Mouse (Mus musculus) heart, embryonic 12.5 days (tissue): ENCODE results near the gene Arih2. TPM values are rescaled to one million over a fixed set of nuclear protein-coding genes. Genes with fewer than 3 reads are reported as not detected.
"Not testable (repeated sequence)": the region's sequence is repeated elsewhere in the genome, so short reads cannot be mapped to it uniquely, and the experiment has no call there.

Experiments used
- ATAC-seq: fragments of 200-750 bp; cut with Nextera tagmentation; 2 replicates; pipeline ENCODE4 v1.8.0; 2017; ENCODE audit warnings: moderate TSS enrichment, moderate library complexity; ENCODE audit not compliant: insufficient number of reproducible peaks, low FRiP score
- H3K27ac ChIP-seq: fragments of 300-500 bp; sonication (generic); 2 replicates; pipeline ENCODE4 v1.5.1; 2016; ENCODE audit warnings: mild to moderate bottlenecking, moderate library complexity; ENCODE audit not compliant: poor library complexity, severe bottlenecking
- H3K27me3 ChIP-seq: fragments of 300-500 bp; sonication (generic); replicated peaks from 2 replicates; pipeline ENCODE4 v1.6.1; 2016; ENCODE audit warnings: mild to moderate bottlenecking, moderate library complexity
- H3K36me3 ChIP-seq: fragments of 300-500 bp; sonication (generic); 2 replicates; pipeline ENCODE4 v1.6.1; 2016; ENCODE audit warnings: mild to moderate bottlenecking, moderate library complexity
- H3K4me1 ChIP-seq: fragments of 300-500 bp; sonication (generic); replicated peaks from 2 replicates; pipeline ENCODE4 v1.6.1; 2016; ENCODE audit warnings: mild to moderate bottlenecking
- H3K4me2 ChIP-seq: fragments of 300-500 bp; sonication (generic); 2 replicates; pipeline ENCODE4 v1.6.1; 2016; ENCODE audit warnings: mild to moderate bottlenecking, moderate library complexity
- H3K4me3 ChIP-seq: fragments of 300-500 bp; sonication (generic); 2 replicates; pipeline ENCODE4 v1.5.1; 2016; ENCODE audit warnings: mild to moderate bottlenecking
- H3K9ac ChIP-seq: fragments of 300-500 bp; sonication (generic); 2 replicates; pipeline ENCODE4 v1.6.1; 2016; ENCODE audit warnings: mild to moderate bottlenecking, moderate library complexity
- H3K9me3 ChIP-seq: fragments of 300-500 bp; sonication (generic); replicated peaks from 2 replicates; pipeline ENCODE4 v1.6.1; 2016; ENCODE audit warnings: mild to moderate bottlenecking, moderate library complexity
- WGBS: fragments of 180-500 bp; shearing (Covaris S2); methylation state at CpG from one replicate; pipeline ENCODE4 v1.1.7; 2016; 5-methylcytosine and 5-hydroxymethylcytosine counted together
- polyA plus RNA-seq: library from polyadenylated mRNA; unstranded; fragments of >200 nt; fragmentation: Nextera tagmentation; extraction: Ambion mirVana; gene quantifications from 2 replicates; pipeline ENCODE4 v1.2.1, GENCODE M21; 2016

The Arih2 gene
- polyA plus RNA-seq, 1 experiment from 2014 or later: 49.7 TPM

DNA sequence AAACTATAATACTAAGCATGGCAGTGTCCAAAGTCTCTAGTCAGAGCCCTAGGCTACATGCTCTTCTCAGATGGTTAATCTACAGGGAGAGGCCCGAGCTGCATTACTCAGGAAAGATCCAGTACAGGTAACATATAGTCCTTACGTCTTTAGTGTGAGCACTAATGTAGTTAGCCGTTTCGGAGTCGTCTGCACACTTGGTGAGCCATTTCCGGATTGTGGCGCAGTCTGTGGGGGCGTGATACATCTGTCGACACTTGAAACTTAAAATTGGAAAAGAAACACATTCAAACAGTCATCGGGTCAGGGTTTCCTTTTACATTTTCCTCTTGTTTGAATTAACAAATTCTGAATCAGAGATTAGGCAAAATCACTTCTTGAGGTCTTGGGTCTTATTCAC is 37.7 kb downstream of the Arih2 start:
- Histone ChIP-seq H3K4me1 (peaks cover 8% of the 10 kb centered on the region), H3K9me3 (no peaks in the 10 kb centered on the region), H3K4me3 (no peak overlapping the region), H3K36me3 (peaks cover 86% of the 10 kb centered on the region), H3K9ac (no peak overlapping the region), H3K27ac (no peak overlapping the region), H3K4me2 (no peak overlapping the region), H3K27me3 (no peaks in the 10 kb centered on the region)
- 88% methylated on average over 10 of the region's 10 CpGs for WGBS
- no peak for ATAC-seq

DNA sequence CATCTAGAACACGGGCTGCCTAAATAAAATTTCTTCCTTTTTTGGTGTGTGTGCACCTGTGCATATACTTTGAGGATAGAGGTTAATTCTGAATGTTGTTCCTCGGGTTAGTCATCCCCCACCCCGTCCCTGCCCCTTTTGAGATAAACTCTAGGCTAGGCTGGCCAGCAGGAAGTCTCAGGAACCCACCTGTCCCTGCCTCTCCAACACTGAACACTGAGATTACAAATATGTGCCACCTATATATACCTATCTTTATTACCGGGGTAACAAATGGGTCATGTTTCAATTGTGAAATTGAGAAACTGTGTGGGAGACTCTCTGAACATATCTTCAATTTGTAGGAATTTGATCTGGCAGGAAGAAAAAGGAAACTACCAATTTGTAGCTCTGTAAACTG is 40.3 kb downstream of the Arih2 start:
- Histone ChIP-seq H3K9me3 (no peaks in the 10 kb centered on the region), H3K27me3 (no peaks in the 10 kb centered on the region), H3K4me1 (peaks cover 21% of the 10 kb centered on the region), H3K9ac (no peak overlapping the region), H3K36me3 (peaks cover 97% of the 10 kb centered on the region), H3K27ac (no peak overlapping the region), H3K4me3 (no peak overlapping the region), H3K4me2 (no peak overlapping the region)
- no peak for ATAC-seq
- 81% methylated on average over 4 of the region's 4 CpGs for WGBS

DNA sequence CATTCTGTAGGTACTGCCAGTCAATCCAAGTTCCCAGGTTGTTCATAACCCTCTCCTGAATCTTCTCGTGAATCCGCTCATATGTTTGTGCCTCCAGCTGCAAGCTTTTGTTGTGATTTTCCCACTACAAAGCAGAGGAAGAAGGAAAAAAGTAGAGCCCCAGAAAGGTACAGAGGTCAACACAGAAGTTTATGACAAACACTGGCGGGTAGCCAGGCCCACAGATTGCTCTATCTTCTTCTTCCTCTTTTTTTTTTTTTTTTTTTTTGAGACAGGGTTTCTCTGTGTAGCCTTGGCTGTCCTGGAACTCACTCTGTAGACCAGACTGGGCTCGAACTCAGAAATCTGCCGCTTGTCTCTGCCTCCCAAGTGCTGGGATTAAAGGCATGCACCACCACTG is 41.3 kb downstream of the Arih2 start:
- H3K9ac ChIP-seq, H3K9me3 ChIP-seq, H3K4me2 ChIP-seq, H3K27ac ChIP-seq, H3K27me3 ChIP-seq, H3K4me3 ChIP-seq, ATAC-seq: not testable (repeated sequence)
- 84% methylated on average over 5 of the region's 5 CpGs for whole genome bisulfite sequencing
- H3K4me1 ChIP-seq: peaks cover 22% of the 10 kb centered on the region
- peaks cover 96% of the 10 kb centered on the region for H3K36me3 ChIP-seq

DNA sequence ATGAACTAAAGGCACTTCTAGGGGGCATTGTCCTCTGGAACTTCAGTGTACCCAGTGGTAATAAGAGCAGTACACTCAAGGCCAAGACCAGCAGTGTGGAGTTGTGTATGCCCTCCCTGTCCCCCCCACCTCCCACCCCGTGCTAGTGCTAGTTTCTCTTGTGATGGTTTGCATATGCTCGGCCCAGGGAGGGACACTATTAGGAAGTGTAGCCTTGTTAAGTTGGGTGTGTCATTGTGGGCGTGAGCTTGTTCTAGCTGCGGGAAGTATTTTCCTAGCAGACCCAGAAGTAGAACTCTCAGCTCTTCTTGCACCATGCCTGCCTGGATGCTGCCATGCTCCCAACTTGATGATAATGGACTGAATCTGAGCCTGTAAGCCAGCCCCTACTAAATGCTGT is 47.2 kb downstream of the Arih2 start:
- no peaks in the 10 kb centered on the region for H3K27me3 ChIP-seq
- WGBS: 74% methylated on average over 4 of the region's 4 CpGs
- no peak for ATAC-seq
- no peak overlapping the region for H3K27ac ChIP-seq
- peaks cover 19% of the 10 kb centered on the region for H3K4me1 ChIP-seq
- no peak overlapping the region for H3K4me3 ChIP-seq
- no peaks in the 10 kb centered on the region for H3K9me3 ChIP-seq
- H3K4me2 ChIP-seq: no peak overlapping the region
- no peak overlapping the region for H3K9ac ChIP-seq
- peaks cover 48% of the 10 kb centered on the region for H3K36me3 ChIP-seq

DNA sequence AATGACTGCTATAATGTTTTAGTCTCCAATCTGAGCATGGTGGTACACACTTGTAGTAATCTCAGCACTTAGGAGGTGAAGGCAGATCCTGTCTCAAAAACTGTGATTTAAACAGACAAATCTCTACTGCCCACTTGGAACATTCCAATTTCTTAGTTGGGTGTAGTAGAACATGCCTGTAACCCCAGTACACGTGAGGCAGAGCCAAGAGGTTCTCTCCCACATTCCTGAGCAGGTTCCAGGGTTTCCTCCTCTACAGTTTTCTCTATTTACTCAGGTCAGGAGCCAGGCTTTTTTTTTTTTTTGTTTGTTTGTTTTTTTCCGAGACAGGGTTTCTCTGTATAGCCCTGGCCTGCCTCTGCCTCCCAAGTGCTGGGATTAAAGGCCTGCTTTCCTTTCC is 49.2 kb downstream of the Arih2 start:
- Histone ChIP-seq H3K4me3 (no peak overlapping the region), H3K36me3 (peaks cover 31% of the 10 kb centered on the region), H3K27ac (no peak overlapping the region), H3K27me3 (no peaks in the 10 kb centered on the region), H3K9ac (no peak overlapping the region), H3K4me1 (peaks cover 25% of the 10 kb centered on the region), H3K9me3 (no peaks in the 10 kb centered on the region), H3K4me2 (no peak overlapping the region)
- ATAC-seq: no peak
- 44% methylated on average over 2 of the region's 2 CpGs for WGBS

DNA sequence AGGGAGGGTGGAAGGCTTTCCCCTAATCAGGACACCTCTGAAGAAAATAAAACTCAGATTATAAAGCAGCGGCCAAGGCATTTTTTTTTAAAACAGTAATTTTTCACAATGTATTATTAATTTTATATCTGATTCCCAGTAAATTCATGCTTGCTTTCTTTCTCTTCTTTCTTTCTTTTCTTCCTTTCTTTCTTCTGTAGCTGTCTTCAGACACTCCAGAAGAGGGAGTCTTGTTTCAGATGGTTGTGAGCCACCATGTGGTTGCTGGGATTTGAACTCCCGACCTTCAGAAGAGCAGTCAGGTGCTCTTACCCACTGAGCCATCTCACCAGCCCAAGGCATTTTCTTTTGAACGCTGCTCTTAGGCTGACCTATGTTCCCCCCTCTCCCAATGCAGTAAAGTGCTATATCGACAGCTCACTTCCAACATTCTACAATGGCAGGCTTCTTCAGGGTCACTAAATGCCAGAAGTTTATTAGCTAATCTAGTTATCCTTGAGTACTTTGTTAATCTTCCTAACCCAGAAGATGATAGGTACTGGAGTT is 50.1 kb downstream of the Arih2 start:
- Histone ChIP-seq H3K4me1 (peaks cover 26% of the 10 kb centered on the region), H3K9ac (no peak overlapping the region), H3K36me3 (peaks cover 22% of the 10 kb centered on the region), H3K4me2 (no peak overlapping the region), H3K9me3 (no peaks in the 10 kb centered on the region), H3K27me3 (no peaks in the 10 kb centered on the region), H3K4me3 (no peak overlapping the region), H3K27ac (no peak overlapping the region)
- 72% methylated on average over 4 of the region's 4 CpGs for WGBS
- ATAC-seq: no peak

DNA sequence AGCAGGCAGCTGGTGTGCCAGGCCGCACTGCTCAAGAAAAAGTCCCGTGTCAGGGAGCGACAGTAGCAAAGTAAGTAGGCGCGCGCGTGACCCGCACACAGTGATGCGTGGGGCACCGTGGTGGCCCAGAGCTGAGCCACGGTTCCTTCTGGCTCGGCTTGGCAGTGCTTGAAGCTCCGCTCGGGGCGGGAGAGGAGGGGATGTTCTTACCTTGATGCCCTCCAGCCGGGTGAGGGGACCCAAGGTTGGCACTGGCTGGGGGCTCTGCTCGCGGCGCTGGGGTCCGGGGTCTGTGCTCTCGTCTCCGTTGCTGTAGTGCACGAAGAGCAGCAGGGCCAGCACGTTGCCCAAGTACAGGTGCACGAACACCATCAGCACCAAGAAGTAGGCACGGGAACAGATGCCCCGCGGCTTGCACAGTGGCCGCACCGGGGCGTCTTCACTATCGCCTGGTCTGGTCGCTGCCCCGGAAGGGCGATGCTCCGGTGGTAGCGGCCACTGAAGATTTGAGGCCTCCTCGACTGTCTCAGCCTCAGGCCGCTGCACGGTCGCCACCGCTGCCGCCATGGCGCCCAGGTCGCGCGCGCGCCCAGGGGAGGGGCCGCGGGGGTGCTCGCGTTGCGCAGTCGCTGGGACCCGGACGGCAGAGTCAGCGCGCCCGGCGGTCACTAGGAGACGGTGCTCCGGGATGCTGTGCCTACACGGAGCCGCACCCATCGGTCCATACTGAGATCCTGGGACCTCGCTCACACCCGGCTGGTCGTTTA is 52.0 kb downstream of the Arih2 start, which contains the start of gene P4htm:
Gene P4htm (minus strand): TSS at position 670 of the 767 bp plus-strand sequence.
- Histone ChIP-seq H3K27me3 (no peaks in the 10 kb centered on the region), H3K4me3 (peak within 1 kb of the TSS; percentile 88), H3K36me3 (peaks cover 9% of the 10 kb centered on the region), H3K4me2 (peak within 1 kb of the TSS; percentile 90), H3K9ac (peak within 1 kb of the TSS; percentile 86), H3K27ac (peak within 1 kb of the TSS; percentile 64), H3K4me1 (peaks cover 29% of the 10 kb centered on the region), H3K9me3 (no peaks in the 10 kb centered on the region)
- ATAC-seq: peak; percentile 71
- 2% methylated on average over 69 of the region's 69 CpGs for WGBS

DNA sequence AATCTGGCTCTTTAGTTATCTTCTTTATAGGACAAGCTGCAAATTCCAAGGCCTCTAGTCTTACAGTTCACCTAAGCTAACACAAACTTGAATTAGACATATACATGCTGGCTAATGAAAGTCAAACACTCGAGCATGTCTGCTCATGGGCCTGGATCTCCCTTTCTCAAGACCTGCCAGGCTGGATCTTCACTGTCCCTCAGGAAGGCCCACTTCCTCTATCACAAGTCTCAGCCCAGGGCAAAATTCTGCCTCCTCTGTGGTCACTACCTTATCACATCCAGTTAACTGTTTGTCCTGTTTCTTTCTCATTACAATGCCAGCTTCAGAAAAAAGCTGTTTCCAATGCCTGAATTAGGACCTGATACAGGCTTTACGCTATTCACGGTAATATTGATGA is 54.8 kb downstream of the Arih2 start:
- Histone ChIP-seq H3K4me1 (peaks cover 33% of the 10 kb centered on the region), H3K9ac (no peak overlapping the region)
- WGBS: 21% methylated on average over 3 of the region's 3 CpGs

DNA sequence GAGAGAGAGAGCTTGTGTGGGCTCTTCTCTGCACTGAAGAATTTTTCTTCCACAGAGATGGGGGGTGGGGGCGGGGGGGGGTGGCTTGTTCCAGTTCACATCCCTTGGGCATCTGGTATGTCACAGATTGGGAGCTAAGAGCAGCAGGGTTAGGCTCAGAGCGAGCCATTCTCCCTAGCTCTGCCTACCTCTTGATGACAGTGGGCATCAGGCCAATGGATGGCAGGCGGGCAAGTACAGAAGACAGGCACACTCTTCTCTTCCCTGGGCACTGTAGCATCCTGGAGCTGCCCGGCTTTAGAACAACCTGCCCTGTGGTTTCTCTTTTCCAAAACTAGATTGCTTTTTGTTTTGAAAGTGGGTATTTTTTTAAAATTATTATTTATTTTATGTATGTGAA is 57.7 kb downstream of the Arih2 start:
- WGBS: 78% methylated on average over 4 of the region's 4 CpGs
- H3K27ac ChIP-seq: no peak overlapping the region
- peaks cover 4% of the 10 kb centered on the region; the same call in 1 of the 2 replicates for H3K36me3 ChIP-seq
- H3K4me3 ChIP-seq: no peak overlapping the region
- no peaks in the 10 kb centered on the region for H3K27me3 ChIP-seq
- peaks cover 56% of the 10 kb centered on the region for H3K4me1 ChIP-seq
- no peak overlapping the region for H3K9ac ChIP-seq
- H3K9me3 ChIP-seq: no peaks in the 10 kb centered on the region
- H3K4me2 ChIP-seq: no peak overlapping the region
- ATAC-seq: no peak

More for the DNA sequence above, 54.8 kb downstream of the Arih2 start:
- ATAC-seq: no peak
- Histone ChIP-seq H3K4me3 (no peak overlapping the region), H3K27ac (peak overlapping the region; percentile 78), H3K36me3 (peaks cover 4% of the 10 kb centered on the region; the same call in 1 of the 2 replicates), H3K4me2 (peak overlapping the region; percentile 5; the same call in 1 of the 2 replicates), H3K9me3 (no peaks in the 10 kb centered on the region), H3K27me3 (no peaks in the 10 kb centered on the region)

DNA sequence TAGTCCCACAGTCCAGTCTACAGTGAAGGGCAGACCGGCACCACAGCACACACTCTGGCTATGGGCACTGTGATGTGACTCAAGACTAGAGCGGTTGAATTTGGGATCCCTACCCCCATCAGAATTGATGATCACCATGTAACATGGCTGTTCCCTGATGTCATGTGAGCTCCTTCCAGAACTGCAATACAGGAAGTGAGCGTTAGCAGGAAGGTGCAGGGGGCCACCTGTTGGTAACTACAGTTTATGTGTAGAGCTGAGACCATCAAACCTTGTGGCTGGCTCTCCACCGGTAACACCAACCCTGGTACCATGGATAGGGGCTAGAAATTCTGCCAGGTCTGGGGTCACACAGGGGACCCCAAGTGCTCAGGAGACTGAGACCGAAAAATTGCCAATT is 60.0 kb downstream of the Arih2 start:
- no peak for ATAC-seq

DNA sequence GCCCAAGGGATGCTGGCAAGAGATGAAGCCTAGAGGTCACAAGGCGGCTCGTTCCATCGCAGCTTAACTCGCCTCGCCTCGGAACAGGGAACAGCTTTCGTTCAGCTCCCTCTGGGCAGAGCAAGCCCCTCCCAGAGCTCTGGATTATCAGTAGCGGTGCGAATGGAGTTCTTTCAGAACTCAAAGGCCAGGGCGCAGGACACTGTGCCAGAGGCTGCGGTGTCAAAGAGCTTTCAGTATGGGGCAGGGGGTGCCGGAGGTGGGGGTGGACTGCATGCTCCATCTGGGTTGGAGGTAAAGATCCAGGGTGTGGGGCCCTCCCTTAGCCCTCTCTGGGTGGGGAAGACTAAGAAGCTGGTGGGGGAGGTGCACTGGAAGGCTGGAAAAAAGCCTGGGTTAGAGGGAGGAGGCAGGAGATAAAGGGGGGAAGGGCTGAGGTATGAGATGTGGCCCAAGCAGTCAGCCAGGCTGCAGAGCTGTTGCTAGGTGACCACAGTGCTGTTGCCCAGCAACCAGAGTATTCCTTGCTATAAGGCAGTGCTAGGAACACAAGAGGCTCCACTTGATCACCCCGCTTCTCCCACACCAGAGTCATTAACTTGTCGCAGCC is 61.5 kb downstream of the Arih2 start:
- peak overlapping the region; percentile 93 for H3K27ac ChIP-seq
- H3K36me3 ChIP-seq: no peaks in the 10 kb centered on the region
- peak overlapping the region; percentile 33 for H3K4me3 ChIP-seq
- H3K9me3 ChIP-seq: no peaks in the 10 kb centered on the region
- WGBS: 2% methylated on average over 14 of the region's 14 CpGs
- peaks cover 54% of the 10 kb centered on the region for H3K4me1 ChIP-seq
- H3K9ac ChIP-seq: peak overlapping the region; percentile 50; the same call in 1 of the 2 replicates
- ATAC-seq: peak; percentile 92
- peak overlapping the region; percentile 63 for H3K4me2 ChIP-seq
- no peaks in the 10 kb centered on the region for H3K27me3 ChIP-seq

More for the DNA sequence above, 60.0 kb downstream of the Arih2 start:
- Histone ChIP-seq H3K27ac (peak overlapping the region; percentile 93), H3K4me1 (peaks cover 45% of the 10 kb centered on the region), H3K27me3 (no peaks in the 10 kb centered on the region), H3K4me2 (no peak overlapping the region), H3K9me3 (no peaks in the 10 kb centered on the region), H3K36me3 (peaks cover 4% of the 10 kb centered on the region; the same call in 1 of the 2 replicates), H3K4me3 (no peak overlapping the region), H3K9ac (0 out of 2 replicates have a peak overlapping the region, but pooled peaks have one; percentile 25)
- 66% methylated on average over 5 of the region's 5 CpGs for WGBS
